Mouse (Mus musculus): ENCODE measurements around the gene Tmcc3. TPM values are rescaled to one million over a fixed set of nuclear protein-coding genes. Genes with fewer than 3 reads are reported as not detected.
"Not testable (repeated sequence)": the region's sequence is repeated elsewhere in the genome, so short reads cannot be mapped to it uniquely, and the experiment has no call there.

Gene Tmcc3
- total RNA-seq, 1 experiment from 2014 or later = 0.15 TPM

DNA sequence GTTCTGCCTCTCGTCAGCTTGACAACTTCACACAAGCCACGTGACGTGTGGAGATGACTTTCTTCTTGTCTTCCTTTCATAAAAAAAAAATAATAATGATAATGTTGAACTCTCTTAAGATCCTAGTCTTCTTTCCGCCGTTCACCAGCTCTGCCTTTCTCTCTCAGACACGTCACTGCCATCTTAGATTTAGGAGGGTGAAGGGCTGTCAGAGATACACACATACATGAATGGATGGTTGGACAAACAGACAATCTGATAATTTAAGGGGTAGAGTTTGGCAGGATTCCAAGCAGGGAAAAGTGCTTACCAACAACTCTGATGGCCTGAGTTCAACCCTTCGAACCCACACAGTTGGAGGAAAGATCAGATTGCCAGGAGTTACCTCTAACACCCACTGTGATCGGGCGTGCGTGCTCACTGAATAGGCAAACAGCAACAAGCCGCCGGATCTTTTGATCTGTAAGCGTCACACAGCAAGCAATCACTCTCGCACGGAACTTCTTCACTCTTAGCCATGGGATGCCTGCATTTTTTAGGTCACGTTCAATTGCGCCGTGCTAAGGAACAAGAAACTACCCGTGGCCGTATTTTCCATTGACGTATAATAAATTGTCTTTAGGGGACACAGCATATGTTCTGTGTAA is 254.6 kb downstream of the Tmcc3 start:
- ATAC-seq (replicated peaks in 1 of 2; ENCODE audit: insufficient read depth in 1 of 2, low FRiP score in 2 of 2, low TSS enrichment in 1 of 2, low read depth in 1 of 2, poor library complexity in 2 of 2, severe bottlenecking in 2 of 2) = no peak

- ATAC-seq (replicated peaks in 1 of 2; ENCODE audit: insufficient read depth in 1 of 2, low FRiP score in 2 of 2, low TSS enrichment in 1 of 2, low read depth in 1 of 2, poor library complexity in 2 of 2, severe bottlenecking in 2 of 2) = no peak
Observed at GRCm38 (mm10) chr10:94567251-94567650, 255.5 kb downstream of the Tmcc3 start.

DNA sequence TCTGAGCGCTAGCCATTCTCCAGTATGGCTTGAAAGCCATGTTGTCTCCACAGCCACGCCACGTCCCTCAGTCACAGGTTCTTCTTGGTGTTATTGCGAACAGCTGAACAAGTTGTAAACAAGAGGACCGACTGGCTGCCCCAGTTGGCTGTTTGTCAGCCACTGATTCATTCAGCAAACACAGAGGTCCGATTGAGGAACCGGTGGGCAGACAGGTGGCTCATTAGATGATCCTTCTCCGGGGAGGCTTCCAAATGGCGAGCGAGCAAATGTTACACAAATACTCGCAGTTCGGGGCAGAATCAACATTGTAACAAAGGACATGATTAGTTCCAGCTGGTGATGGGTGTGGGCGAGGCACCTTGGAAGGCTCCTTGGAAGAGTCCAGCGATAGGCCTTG is 256.2 kb downstream of the Tmcc3 start:
- no peak for ATAC-seq (replicated peaks in 1 of 2; ENCODE audit: insufficient read depth in 1 of 2, low FRiP score in 2 of 2, low TSS enrichment in 1 of 2, low read depth in 1 of 2, poor library complexity in 2 of 2, severe bottlenecking in 2 of 2)

DNA sequence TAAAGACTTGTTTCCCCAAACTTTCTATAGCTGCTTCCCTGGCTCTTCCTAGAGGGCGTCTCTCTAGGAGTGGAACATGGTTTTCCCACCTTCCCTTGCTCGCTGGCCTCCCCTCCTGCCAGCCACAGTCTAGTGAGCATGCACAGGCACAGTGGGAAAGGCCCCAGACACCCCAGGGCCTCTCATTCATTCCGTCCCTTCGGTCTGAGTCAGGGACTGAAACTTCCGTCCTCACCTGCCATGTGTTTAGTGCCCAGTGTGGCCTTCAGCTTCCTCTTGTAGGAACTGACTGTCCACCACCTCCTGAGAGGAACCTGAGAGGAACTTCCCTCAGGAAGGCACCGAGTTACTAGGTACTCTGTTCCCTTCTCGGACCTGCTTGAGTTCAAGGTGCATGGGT is 257.1 kb downstream of the Tmcc3 start:
- no peak for ATAC-seq (replicated peaks in 1 of 2; ENCODE audit: insufficient read depth in 1 of 2, low FRiP score in 2 of 2, low TSS enrichment in 1 of 2, low read depth in 1 of 2, poor library complexity in 2 of 2, severe bottlenecking in 2 of 2)

DNA sequence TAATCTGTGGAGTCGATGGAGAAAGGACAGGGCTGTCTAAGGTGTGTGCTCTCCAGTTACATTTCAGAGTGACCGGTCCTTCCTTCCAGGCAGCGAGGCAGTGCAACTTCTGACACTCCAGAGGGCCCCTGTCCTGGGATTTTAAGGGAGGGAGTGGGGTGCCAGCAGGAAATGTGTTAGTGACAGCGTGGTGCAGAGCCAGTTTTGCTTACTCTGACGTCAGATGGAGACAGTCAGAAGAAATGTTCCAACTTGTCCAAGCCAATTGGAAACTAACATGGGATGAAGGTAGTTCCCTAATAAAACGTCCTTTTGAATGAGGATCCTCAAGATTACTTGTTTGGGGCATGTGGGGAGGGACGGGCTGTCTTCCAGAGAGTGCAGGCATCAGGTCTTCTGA is 258.0 kb downstream of the Tmcc3 start:
- ATAC-seq (replicated peaks in 1 of 2; ENCODE audit: insufficient read depth in 1 of 2, low FRiP score in 2 of 2, low TSS enrichment in 1 of 2, low read depth in 1 of 2, poor library complexity in 2 of 2, severe bottlenecking in 2 of 2) = no peak

- ATAC-seq (replicated peaks in 1 of 2; ENCODE audit: insufficient read depth in 1 of 2, low FRiP score in 2 of 2, low TSS enrichment in 1 of 2, low read depth in 1 of 2, poor library complexity in 2 of 2, severe bottlenecking in 2 of 2) = peak; percentile 22 to 27; a peak in 1 of 4 replicates
Observed at GRCm38 (mm10) chr10:94571927-94572620, 260.3 kb downstream of the Tmcc3 start.

DNA sequence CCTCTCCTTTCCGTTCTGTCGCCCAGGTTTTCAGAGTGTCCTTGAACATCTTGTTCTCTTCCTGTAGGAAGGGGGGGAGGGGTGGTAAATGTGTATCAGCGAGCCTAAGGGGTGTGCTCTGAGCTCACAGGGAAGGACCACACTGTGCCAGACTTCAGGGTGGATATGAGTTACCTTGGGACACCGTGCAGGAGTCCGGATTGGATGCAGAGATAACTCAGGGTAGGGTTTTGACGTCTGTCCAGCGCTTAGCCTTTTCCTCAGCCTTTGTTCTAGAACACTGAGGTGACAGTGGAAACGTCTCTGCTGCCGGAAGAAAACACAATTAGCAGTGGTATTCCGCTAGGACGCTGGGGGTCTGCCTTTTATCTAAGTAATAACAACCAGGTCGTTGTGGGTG is 261.0 kb downstream of the Tmcc3 start:
- no peak for ATAC-seq (replicated peaks in 1 of 2; ENCODE audit: insufficient read depth in 1 of 2, low FRiP score in 2 of 2, low TSS enrichment in 1 of 2, low read depth in 1 of 2, poor library complexity in 2 of 2, severe bottlenecking in 2 of 2)

DNA sequence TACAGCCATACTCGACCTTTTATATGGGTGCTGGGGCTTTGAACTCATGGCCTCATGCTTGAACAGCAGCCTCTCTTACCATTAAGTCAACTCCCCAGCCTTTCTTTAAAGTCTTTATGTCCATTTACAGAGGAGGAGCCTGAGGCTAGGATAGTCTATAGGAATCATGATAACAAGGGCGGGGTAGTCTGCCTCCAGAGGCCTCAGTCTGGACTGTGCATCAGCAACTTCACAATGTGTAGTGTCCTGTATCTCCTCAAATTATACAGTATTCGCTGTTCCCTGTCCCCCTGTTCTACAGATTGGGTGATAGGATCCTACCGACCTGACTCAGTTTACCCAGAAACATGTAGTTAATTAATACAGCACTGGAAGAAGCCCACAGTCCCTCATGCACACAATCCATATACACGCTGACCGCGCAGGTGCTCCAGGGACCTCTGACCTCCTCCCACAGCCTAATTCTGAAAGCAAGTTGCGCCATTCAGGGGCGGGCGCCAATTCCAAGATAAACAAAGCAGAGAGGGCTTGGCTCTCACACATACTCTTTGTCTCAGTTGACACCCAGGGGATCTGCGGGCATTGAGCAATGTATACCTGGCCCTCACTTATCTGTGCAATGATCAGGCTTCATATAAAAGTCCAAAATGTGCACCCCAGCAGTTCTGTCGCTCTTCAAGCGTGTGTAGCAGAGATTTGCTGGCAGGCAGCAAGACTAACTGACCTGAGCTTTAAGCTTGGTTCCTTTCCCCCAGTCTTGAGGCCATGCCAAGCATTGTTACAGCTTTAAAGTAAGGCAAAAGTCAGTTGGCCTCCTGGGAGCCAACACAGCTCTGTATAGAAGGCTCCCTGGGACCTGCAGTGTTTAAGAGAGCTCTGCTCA is 262.9 kb downstream of the Tmcc3 start:
- ATAC-seq (replicated peaks in 1 of 2; ENCODE audit: insufficient read depth in 1 of 2, low FRiP score in 2 of 2, low TSS enrichment in 1 of 2, low read depth in 1 of 2, poor library complexity in 2 of 2, severe bottlenecking in 2 of 2) = no peak

DNA sequence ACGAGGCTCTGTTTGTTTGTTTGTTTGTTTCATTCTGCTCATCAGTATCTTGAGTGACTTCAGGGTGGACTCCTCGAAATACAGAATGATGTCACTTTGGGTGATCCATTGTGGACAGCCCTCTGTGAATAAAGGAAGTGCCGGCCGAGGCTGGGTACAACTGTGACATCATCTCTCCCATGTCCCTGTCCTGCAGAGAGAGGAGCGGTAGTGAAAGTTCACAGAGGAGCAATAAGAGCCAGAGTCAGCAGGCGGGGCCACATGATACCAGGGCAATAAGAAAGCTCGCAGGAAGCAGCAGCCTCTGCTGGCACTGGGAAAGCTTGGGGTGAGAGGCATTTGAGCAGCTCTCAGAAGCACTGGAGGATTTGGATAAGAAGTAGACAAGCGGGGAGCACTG is 264.2 kb downstream of the Tmcc3 start:
- peak in 1 of 2 experiments; percentile 11; a peak in 1 of 4 replicates for ATAC-seq (replicated peaks in 1 of 2; ENCODE audit: insufficient read depth in 1 of 2, low FRiP score in 2 of 2, low TSS enrichment in 1 of 2, low read depth in 1 of 2, poor library complexity in 2 of 2, severe bottlenecking in 2 of 2)

GRCm38 (mm10) chr10:94578870-94579269 is 267.1 kb downstream of the Tmcc3 start:
- no peak for ATAC-seq (replicated peaks in 1 of 2; ENCODE audit: insufficient read depth in 1 of 2, low FRiP score in 2 of 2, low TSS enrichment in 1 of 2, low read depth in 1 of 2, poor library complexity in 2 of 2, severe bottlenecking in 2 of 2)

- no peak for ATAC-seq (replicated peaks in 1 of 2; ENCODE audit: insufficient read depth in 1 of 2, low FRiP score in 2 of 2, low TSS enrichment in 1 of 2, low read depth in 1 of 2, poor library complexity in 2 of 2, severe bottlenecking in 2 of 2)
Observed at GRCm38 (mm10) chr10:94581384-94581783, 269.6 kb downstream of the Tmcc3 start.

- ATAC-seq (replicated peaks in 1 of 2; ENCODE audit: insufficient read depth in 1 of 2, low FRiP score in 2 of 2, low TSS enrichment in 1 of 2, low read depth in 1 of 2, poor library complexity in 2 of 2, severe bottlenecking in 2 of 2) = no peak
Observed at GRCm38 (mm10) chr10:94583714-94584113, 272.0 kb downstream of the Tmcc3 start.

GRCm38 (mm10) chr10:94584851-94585359 is 273.2 kb downstream of the Tmcc3 start:
- ATAC-seq (replicated peaks in 1 of 2; ENCODE audit: insufficient read depth in 1 of 2, low FRiP score in 2 of 2, low TSS enrichment in 1 of 2, low read depth in 1 of 2, poor library complexity in 2 of 2, severe bottlenecking in 2 of 2) = no peak

DNA sequence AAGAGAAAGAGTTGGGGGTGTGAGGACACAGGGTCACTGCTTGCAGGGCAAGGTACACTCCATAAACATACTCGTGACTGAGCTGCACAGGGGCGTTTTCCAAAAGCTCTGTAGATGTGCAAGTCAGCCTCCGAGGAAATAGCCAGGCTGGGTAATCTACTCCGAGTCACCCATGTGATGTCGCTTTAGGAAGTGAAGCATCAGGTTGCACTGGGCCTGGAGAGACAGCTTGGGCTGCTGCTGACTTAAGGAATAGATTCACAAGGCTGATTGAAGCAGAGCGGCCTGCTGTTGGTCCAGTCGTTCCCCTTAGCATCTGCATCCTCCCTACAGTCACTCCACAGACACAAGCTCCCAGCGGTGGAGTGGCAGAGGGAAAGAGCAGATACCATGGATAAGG is 274.1 kb downstream of the Tmcc3 start:
- ATAC-seq (replicated peaks in 1 of 2; ENCODE audit: insufficient read depth in 1 of 2, low FRiP score in 2 of 2, low TSS enrichment in 1 of 2, low read depth in 1 of 2, poor library complexity in 2 of 2, severe bottlenecking in 2 of 2) = no peak

GRCm38 (mm10) chr10:94588976-94589375 is 277.2 kb downstream of the Tmcc3 start:
- ATAC-seq (replicated peaks in 1 of 2; ENCODE audit: insufficient read depth in 1 of 2, low FRiP score in 2 of 2, low TSS enrichment in 1 of 2, low read depth in 1 of 2, poor library complexity in 2 of 2, severe bottlenecking in 2 of 2) = no peak

DNA sequence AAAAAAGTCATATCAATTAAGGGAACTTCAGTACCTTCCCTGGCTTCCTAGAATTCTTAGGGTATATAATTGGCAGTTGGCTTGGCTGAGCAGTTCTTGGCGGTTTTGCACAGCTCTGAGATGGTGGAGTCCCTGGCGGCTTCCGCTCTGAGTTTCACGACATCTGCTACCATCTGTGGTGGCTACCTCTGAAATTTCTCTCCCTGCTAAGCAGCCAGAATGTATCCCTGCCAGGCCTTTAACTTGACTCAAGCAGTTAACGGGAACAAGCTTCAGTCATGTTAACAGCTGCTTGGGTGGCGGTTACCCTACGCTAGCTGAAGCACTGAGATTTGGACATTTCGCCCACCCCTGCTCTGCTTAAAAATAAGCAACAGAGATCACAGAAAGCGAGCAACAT is 284.0 kb downstream of the Tmcc3 start:
- no peak for ATAC-seq (replicated peaks in 1 of 2; ENCODE audit: insufficient read depth in 1 of 2, low FRiP score in 2 of 2, low TSS enrichment in 1 of 2, low read depth in 1 of 2, poor library complexity in 2 of 2, severe bottlenecking in 2 of 2)

- ATAC-seq (replicated peaks in 1 of 2; ENCODE audit: insufficient read depth in 1 of 2, low FRiP score in 2 of 2, low TSS enrichment in 1 of 2, low read depth in 1 of 2, poor library complexity in 2 of 2, severe bottlenecking in 2 of 2) = not testable (repeated sequence)
Observed at GRCm38 (mm10) chr10:94599846-94600245, 288.1 kb downstream of the Tmcc3 start.

DNA sequence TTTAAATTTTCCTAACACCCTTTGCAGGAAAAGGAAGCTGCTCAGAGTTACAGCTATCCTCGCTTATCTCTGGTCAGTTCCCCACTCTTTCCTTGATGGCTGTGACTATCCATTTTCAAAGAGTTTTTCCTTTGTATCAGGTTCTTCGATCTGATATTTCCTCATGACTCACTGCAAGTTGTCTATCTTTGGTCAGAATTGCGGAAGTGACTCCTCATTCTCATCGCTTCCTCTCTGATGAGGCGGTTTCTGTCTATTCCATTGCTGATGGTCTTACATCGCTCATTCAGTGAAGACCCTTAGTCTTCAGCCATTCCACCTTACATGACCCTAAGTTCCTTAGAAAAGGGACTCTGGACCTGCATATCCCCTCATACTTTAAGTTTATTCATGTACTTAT is 289.3 kb downstream of the Tmcc3 start:
- no peak for ATAC-seq (replicated peaks in 1 of 2; ENCODE audit: insufficient read depth in 1 of 2, low FRiP score in 2 of 2, low TSS enrichment in 1 of 2, low read depth in 1 of 2, poor library complexity in 2 of 2, severe bottlenecking in 2 of 2)
